Mouse (Mus musculus): ENCODE measurements around the gene Pbld2.

- TF ChIP-seq GATA1 (IDR thresholded peaks at IDR 0.05; ENCODE audit: low read length) (no peak), TAL1 (IDR thresholded peaks at IDR 0.05; ENCODE audit: low read length) (no peak)
Observed at GRCm38 (mm10) chr10:63023749-63024579, at the start of gene Pbld2, which contains the start of gene Hnrnph3.

Data from erythroblast, embryonic 14.5 days (primary cell).